Mouse (Mus musculus) embryonic facial prominence, embryonic 13.5 days (tissue): ENCODE measurements around the gene Ebi3. TPM values are rescaled to one million over a fixed set of nuclear protein-coding genes. Genes with fewer than 3 reads are reported as not detected.

Experiments
- ATAC-seq: fragments of 200-750 bp; cut with Nextera tagmentation; 2 replicates; pipeline ENCODE4 v1.8.0; 2017; ENCODE audit warnings: low read depth; ENCODE audit not compliant: insufficient number of reproducible peaks, insufficient read depth, low FRiP score, low TSS enrichment
- H3K27ac ChIP-seq: fragments of 300-500 bp; sonication (generic); 2 replicates; pipeline ENCODE4 v1.5.1; 2015; ENCODE audit warnings: moderate library complexity, mild to moderate bottlenecking, inconsistent platforms
- H3K27me3 ChIP-seq: fragments of 300-500 bp; sonication (generic); 2 replicates; pipeline ENCODE4 v1.6.1; 2015; ENCODE audit warnings: mild to moderate bottlenecking, inconsistent platforms
- H3K36me3 ChIP-seq: fragments of 300-500 bp; sonication (generic); 2 replicates; pipeline ENCODE4 v1.6.1; 2015; ENCODE audit warnings: mild to moderate bottlenecking, inconsistent platforms
- H3K4me1 ChIP-seq: fragments of 300-500 bp; sonication (generic); 2 replicates; pipeline ENCODE4 v1.6.1; 2015; ENCODE audit warnings: inconsistent platforms
- H3K4me2 ChIP-seq: fragments of 300-500 bp; sonication (generic); 2 replicates; pipeline ENCODE4 v1.6.1; 2015; ENCODE audit warnings: moderate library complexity, mild to moderate bottlenecking, inconsistent platforms
- H3K4me3 ChIP-seq: fragments of 300-500 bp; sonication (generic); 2 replicates; pipeline ENCODE4 v1.5.1; 2015; ENCODE audit warnings: mild to moderate bottlenecking, inconsistent platforms
- H3K9ac ChIP-seq: fragments of 300-500 bp; sonication (generic); 2 replicates; pipeline ENCODE4 v1.6.1; 2015; ENCODE audit warnings: mild to moderate bottlenecking, inconsistent platforms
- H3K9me3 ChIP-seq: fragments of 300-500 bp; sonication (generic); 2 replicates; pipeline ENCODE4 v1.6.1; 2016; ENCODE audit warnings: inconsistent platforms
- WGBS: fragments of 180-500 bp; shearing (Covaris S2); methylation state at CpG from one replicate; pipeline ENCODE4 v1.1.7; 2015; ENCODE audit warnings: mixed read lengths; 5-methylcytosine and 5-hydroxymethylcytosine counted together
- polyA plus RNA-seq: library from polyadenylated mRNA; unstranded; fragments of >200 nt; fragmentation: Nextera tagmentation; extraction: Ambion mirVana; gene quantifications from 2 replicates; pipeline ENCODE4 v1.2.1, GENCODE M21; 2015

Gene Ebi3
- polyA plus RNA-seq, 1 experiment from 2014 or later: 1.3 TPM

GRCm38 (mm10) chr17:55948647-55949046 lies 3.8 kb upstream of the Ebi3 start:
- Histone ChIP-seq H3K36me3 (no peaks in the 10 kb centered on the region), H3K27ac (no peak overlapping the region), H3K4me3 (no peak overlapping the region), H3K4me2 (no peak overlapping the region), H3K9me3 (no peaks in the 10 kb centered on the region), H3K27me3 (peaks cover 4% of the 10 kb centered on the region), H3K4me1 (peaks cover 6% of the 10 kb centered on the region; the same call in 1 of the 2 replicates), H3K9ac (no peak overlapping the region)
- ATAC-seq: no peak
- WGBS: 87% methylated on average over 4 of the region's 4 CpGs

DNA sequence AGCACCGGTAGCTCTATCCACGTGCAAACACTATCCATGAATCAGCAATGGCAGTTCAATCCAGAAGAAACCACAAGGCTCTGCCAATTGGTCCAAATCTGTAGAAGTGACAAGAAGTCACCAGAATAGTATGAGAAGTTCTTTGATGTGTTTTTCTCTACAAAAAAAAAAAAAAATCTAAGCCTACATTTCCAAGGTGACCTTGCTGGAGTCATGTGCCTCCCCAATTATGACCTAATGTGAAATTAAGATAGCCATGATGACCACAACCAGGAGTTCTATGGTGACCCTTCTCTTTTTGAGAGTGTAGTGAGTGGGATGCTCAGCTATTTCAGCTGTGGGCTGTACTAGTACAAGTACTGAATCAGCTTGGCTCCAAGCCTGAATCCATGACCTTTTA lies 3.0 kb upstream of the Ebi3 start, which contains the start of gene Zfp119b:
TSS of gene Zfp119b (minus strand) at position 101 of the 400 bp plus-strand sequence.
- ATAC-seq: no peak
- Histone ChIP-seq H3K9ac (no peak within 1 kb of the TSS), H3K4me2 (no peak within 1 kb of the TSS), H3K4me1 (peaks cover 6% of the 10 kb centered on the region; the same call in 1 of the 2 replicates), H3K9me3 (no peaks in the 10 kb centered on the region), H3K36me3 (no peaks in the 10 kb centered on the region), H3K4me3 (no peak within 1 kb of the TSS), H3K27me3 (peaks cover 12% of the 10 kb centered on the region), H3K27ac (no peak within 1 kb of the TSS)
- WGBS: 83% methylated on average over 2 of the region's 2 CpGs

DNA sequence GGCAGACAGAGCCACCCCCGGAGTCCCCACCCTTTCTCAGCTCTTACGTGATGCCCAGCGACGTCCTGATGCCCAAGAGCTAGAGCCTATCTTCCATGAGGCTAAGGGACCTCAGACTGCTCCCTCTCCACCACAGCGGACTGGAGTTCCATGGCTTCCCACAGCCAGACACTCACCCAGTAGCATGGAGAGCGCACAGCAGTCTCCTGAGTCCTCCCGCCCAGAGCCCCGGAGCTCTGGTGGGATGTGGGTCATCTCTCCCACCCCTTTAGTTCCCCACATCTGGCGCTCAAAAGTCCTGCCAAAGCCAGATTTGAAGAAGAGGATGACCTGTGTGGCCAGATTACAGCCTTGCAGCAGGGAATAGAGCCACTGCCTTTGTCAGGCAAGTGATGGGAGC lies 1.8 kb upstream of the Ebi3 start:
- Histone ChIP-seq H3K36me3 (no peaks in the 10 kb centered on the region), H3K4me1 (peaks cover 3% of the 10 kb centered on the region; the same call in 1 of the 2 replicates), H3K27me3 (peaks cover 24% of the 10 kb centered on the region), H3K9me3 (no peaks in the 10 kb centered on the region), H3K27ac (no peak overlapping the region), H3K4me2 (no peak overlapping the region), H3K9ac (no peak overlapping the region), H3K4me3 (no peak overlapping the region)
- ATAC-seq: no peak
- WGBS: 78% methylated on average over 9 of the region's 9 CpGs

DNA sequence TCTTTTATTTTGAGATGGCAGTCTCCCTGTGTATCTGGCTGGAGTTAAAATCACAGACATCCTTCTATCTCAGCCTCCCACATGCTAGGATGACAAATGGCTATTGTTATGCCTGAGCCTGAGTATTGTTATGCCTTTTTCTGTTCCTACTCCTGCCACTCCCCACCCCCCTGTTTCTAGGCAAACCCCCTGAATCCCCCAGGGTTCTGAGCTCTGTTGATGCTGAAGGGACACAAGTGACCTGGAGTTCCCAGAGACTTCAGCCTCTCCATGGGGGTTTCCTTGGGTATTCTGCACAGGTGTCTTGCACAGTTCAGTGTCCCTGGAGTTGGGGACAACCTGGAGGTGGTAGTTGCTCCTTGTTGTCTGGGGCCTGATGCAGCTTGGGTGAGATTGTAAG lies 399 bp upstream of the Ebi3 start:
- H3K36me3 ChIP-seq: no peaks in the 10 kb centered on the region
- no peaks in the 10 kb centered on the region for H3K9me3 ChIP-seq
- peaks cover 10% of the 10 kb centered on the region for H3K4me1 ChIP-seq
- peaks cover 26% of the 10 kb centered on the region for H3K27me3 ChIP-seq
- no peak overlapping the region for H3K4me3 ChIP-seq
- no peak overlapping the region for H3K4me2 ChIP-seq
- no peak overlapping the region for H3K9ac ChIP-seq
- no peak for ATAC-seq
- no peak overlapping the region for H3K27ac ChIP-seq

DNA sequence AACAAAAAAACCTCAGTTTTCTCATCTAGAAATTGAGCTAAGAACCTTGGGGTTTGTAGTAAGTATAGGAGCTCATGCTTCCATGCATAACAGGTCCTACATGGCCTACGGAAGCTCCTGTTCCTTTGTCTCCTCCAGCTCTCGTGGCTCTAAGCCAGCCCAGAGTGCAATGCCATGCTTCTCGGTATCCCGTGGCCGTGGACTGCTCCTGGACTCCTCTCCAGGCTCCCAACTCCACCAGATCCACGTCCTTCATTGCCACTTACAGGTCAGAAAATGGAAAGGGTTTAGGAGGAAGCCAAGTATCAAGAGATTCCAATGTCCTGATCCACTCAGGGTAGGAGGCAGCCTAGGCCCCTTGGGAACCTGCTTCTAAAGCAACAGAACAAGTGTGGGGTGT lies 1.3 kb downstream of the Ebi3 start:
- no peak overlapping the region for H3K4me2 ChIP-seq
- 75% methylated on average over 6 of the region's 6 CpGs for WGBS
- no peak overlapping the region for H3K4me3 ChIP-seq
- ATAC-seq: no peak
- H3K27ac ChIP-seq: no peak overlapping the region
- H3K4me1 ChIP-seq: peaks cover 23% of the 10 kb centered on the region
- peaks cover 26% of the 10 kb centered on the region for H3K27me3 ChIP-seq
- H3K9ac ChIP-seq: no peak overlapping the region
- no peaks in the 10 kb centered on the region for H3K9me3 ChIP-seq
- no peaks in the 10 kb centered on the region for H3K36me3 ChIP-seq

GRCm38 (mm10) chr17:55954229-55954628 lies 1.8 kb downstream of the Ebi3 start:
- H3K9ac ChIP-seq: no peak overlapping the region
- WGBS: 37% methylated on average over 16 of the region's 16 CpGs
- no peaks in the 10 kb centered on the region for H3K9me3 ChIP-seq
- peaks cover 23% of the 10 kb centered on the region for H3K4me1 ChIP-seq
- H3K27me3 ChIP-seq: peaks cover 26% of the 10 kb centered on the region
- no peak overlapping the region for H3K4me2 ChIP-seq
- H3K36me3 ChIP-seq: no peaks in the 10 kb centered on the region
- H3K4me3 ChIP-seq: no peak overlapping the region
- no peak for ATAC-seq
- H3K27ac ChIP-seq: no peak overlapping the region

GRCm38 (mm10) chr17:55956129-55956528 lies 3.7 kb downstream of the Ebi3 start:
- Histone ChIP-seq H3K4me1 (peaks cover 30% of the 10 kb centered on the region), H3K9ac (peak overlapping the region; percentile 66), H3K4me3 (peak overlapping the region; percentile 49), H3K4me2 (peak overlapping the region; percentile 82), H3K36me3 (peaks cover 4% of the 10 kb centered on the region; the same call in 1 of the 2 replicates), H3K27me3 (peaks cover 22% of the 10 kb centered on the region), H3K9me3 (no peaks in the 10 kb centered on the region), H3K27ac (no peak overlapping the region)
- no peak for ATAC-seq
- WGBS: under 1% methylated on average over 26 of the region's 26 CpGs

GRCm38 (mm10) chr17:55956591-55956990 lies 4.2 kb downstream of the Ebi3 start:
- peak overlapping the region; percentile 82 for H3K4me2 ChIP-seq
- H3K27ac ChIP-seq: no peak overlapping the region
- peak overlapping the region; percentile 66 for H3K9ac ChIP-seq
- no peak for ATAC-seq
- WGBS: 42% methylated on average over 6 of the region's 6 CpGs
- H3K4me1 ChIP-seq: peaks cover 30% of the 10 kb centered on the region
- H3K36me3 ChIP-seq: peaks cover 9% of the 10 kb centered on the region
- H3K27me3 ChIP-seq: peaks cover 22% of the 10 kb centered on the region
- no peaks in the 10 kb centered on the region for H3K9me3 ChIP-seq
- H3K4me3 ChIP-seq: peak overlapping the region; percentile 49

DNA sequence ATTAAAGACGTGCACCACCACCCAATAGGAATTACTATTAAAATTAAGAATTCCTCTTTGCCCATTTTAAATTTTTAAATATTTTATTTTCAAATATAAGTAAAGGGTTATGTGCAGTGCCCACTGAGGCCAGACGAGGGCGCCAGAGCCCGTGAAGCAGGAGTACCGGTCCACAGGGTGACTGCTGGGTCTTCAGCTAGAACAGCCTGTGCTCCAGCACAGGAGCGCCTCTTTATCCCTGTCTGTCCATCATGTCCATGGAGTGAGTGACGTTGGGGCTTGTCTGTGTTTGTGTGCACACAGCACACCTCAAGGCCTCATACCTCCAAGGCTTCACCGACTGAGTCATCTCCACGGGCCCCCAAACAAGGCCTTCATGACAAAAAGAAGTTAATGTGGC lies 4.7 kb downstream of the Ebi3 start:
- Histone ChIP-seq H3K4me1 (peaks cover 30% of the 10 kb centered on the region), H3K36me3 (peaks cover 15% of the 10 kb centered on the region), H3K9ac (no peak overlapping the region), H3K4me3 (no peak overlapping the region), H3K27me3 (peaks cover 22% of the 10 kb centered on the region), H3K9me3 (no peaks in the 10 kb centered on the region), H3K4me2 (0 out of 2 replicates have a peak overlapping the region, but pooled peaks have one; percentile 82), H3K27ac (no peak overlapping the region)
- WGBS: 13% methylated on average over 9 of the region's 9 CpGs
- no peak for ATAC-seq

DNA sequence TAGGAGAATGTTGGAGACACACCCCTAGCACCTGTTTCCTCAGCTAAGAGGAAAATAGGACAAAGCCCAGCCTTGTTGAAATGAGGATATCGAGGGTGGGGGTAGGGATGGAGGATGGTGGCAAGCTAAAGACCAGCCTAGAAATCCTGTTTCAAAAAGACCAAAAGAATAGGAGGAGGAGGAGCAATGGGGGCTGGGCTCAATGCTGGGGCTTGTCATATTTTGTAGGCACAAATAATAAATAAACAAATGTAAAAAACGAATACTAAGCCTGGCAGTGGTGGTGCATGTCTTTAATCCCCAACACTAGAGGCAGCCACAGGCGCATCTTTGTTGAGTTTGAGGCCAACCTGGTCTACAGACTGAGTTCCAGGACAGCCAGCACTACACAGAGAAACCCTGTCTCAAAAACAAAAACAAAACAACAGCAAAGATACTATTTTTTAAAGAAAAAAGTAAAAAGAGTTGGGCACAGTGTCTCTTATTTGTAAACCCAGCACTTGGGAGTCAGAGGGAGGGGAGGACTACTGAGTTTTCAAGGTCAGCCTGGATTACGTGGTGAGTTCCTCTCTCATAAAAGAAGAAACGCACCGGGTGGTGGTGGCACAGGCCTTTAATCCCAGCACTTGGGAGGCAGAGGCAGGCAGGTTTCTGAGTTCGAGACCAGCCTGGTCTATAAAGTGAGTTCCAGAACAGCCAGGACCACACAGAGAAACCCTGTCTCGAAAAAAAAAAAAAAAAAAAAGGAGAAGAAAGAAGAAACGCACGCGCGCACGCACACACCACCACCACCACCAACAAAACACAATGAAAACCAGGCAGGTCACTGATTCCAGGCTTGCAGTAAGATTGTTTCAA lies 5.5 kb downstream of the Ebi3 start:
- Histone ChIP-seq H3K9me3 (no peaks in the 10 kb centered on the region), H3K4me1 (peaks cover 32% of the 10 kb centered on the region), H3K27me3 (peaks cover 22% of the 10 kb centered on the region), H3K4me2 (peak overlapping the region; percentile 77), H3K27ac (peak overlapping the region; percentile 97), H3K9ac (peak overlapping the region; percentile 71), H3K4me3 (peak overlapping the region; percentile 53), H3K36me3 (peaks cover 19% of the 10 kb centered on the region)
- 78% methylated on average over 13 of the region's 13 CpGs for WGBS
- ATAC-seq: no peak

DNA sequence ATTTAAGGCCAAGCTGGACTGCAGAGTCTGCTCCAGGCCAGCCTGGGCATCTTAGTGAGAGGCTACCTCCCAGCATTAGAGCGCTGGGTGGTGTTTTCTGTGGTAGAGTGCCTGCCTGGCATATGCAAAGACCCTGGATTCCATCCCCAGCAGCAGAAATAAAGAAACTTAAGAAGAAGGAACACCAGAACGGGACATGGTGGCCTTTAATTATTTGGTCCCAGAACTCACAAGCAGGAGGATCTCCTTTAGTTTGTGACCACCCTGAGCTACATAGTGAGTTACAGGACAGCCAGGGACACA lies 6.1 kb downstream of the Ebi3 start:
- no peak for ATAC-seq
- H3K9me3 ChIP-seq: no peaks in the 10 kb centered on the region
- 31% methylated on average over 2 of the region's 2 CpGs for WGBS
- peaks cover 36% of the 10 kb centered on the region for H3K4me1 ChIP-seq
- peak overlapping the region; percentile 71 for H3K9ac ChIP-seq
- peaks cover 22% of the 10 kb centered on the region for H3K27me3 ChIP-seq
- H3K36me3 ChIP-seq: peaks cover 21% of the 10 kb centered on the region
- H3K4me3 ChIP-seq: peak overlapping the region; percentile 53
- H3K27ac ChIP-seq: peak overlapping the region; percentile 97
- peak overlapping the region; percentile 77 for H3K4me2 ChIP-seq
